Mouse (Mus musculus): Measurements from ENCODE around the gene Hspb1.
A peak's percentile ranks its signal among the peaks of the same experiment; 100 is the strongest.

Gene Hspb1

GRCm38 (mm10) chr5:135903551-135904151, 15.9 kb downstream of the Hspb1 start:
- peak overlapping the region; percentile 72 for H3K4me3 ChIP-seq (replicated peaks; ENCODE audit: low read length)
- H3K27me3 ChIP-seq (ENCODE audit: insufficient read depth, low read length), result no peaks in the 10 kb centered on the region
- peaks cover 46% of the 10 kb centered on the region for H3K36me3 ChIP-seq (ENCODE audit: insufficient read depth, low read length)
- no peak for TF ChIP-seq NANOG (IDR thresholded peaks at IDR 0.05; ENCODE audit: borderline replicate concordance, low read length)
- no peak for TF ChIP-seq POU5F1 (IDR thresholded peaks at IDR 0.05; ENCODE audit: borderline replicate concordance, low read length)
- TF ChIP-seq CTCF (conservative IDR thresholded peaks at IDR 0.05; ENCODE audit: low read length), result peak; percentile 95
- H3K4me1 ChIP-seq (replicated peaks; ENCODE audit: low read depth, low read length), result peaks cover 87% of the 10 kb centered on the region
- H3K9me3 ChIP-seq (ENCODE audit: low read length), result no peaks in the 10 kb centered on the region

GRCm38 (mm10) chr5:135904259-135904658, 16.5 kb downstream of the Hspb1 start:
- Histone ChIP-seq H3K9me3 (ENCODE audit: low read length) (no peaks in the 10 kb centered on the region), H3K27me3 (ENCODE audit: insufficient read depth, low read length) (no peaks in the 10 kb centered on the region), H3K4me1 (replicated peaks; ENCODE audit: low read depth, low read length) (peaks cover 87% of the 10 kb centered on the region), H3K4me3 (replicated peaks; ENCODE audit: low read length) (peak overlapping the region; percentile 72), H3K36me3 (ENCODE audit: insufficient read depth, low read length) (peaks cover 52% of the 10 kb centered on the region)
- TF ChIP-seq NANOG (IDR thresholded peaks at IDR 0.05; ENCODE audit: borderline replicate concordance, low read length), result no peak
- no peak for TF ChIP-seq POU5F1 (IDR thresholded peaks at IDR 0.05; ENCODE audit: borderline replicate concordance, low read length)
- TF ChIP-seq CTCF (conservative IDR thresholded peaks at IDR 0.05; ENCODE audit: low read length), result no peak

- TF ChIP-seq POU5F1 (IDR thresholded peaks at IDR 0.05; ENCODE audit: borderline replicate concordance, low read length) (no peak), CTCF (conservative IDR thresholded peaks at IDR 0.05; ENCODE audit: low read length) (no peak), NANOG (IDR thresholded peaks at IDR 0.05; ENCODE audit: borderline replicate concordance, low read length) (no peak)
- no peak overlapping the region for H3K4me3 ChIP-seq (replicated peaks; ENCODE audit: low read length)
- H3K4me1 ChIP-seq (replicated peaks; ENCODE audit: low read depth, low read length), result peaks cover 90% of the 10 kb centered on the region
- no peaks in the 10 kb centered on the region for H3K9me3 ChIP-seq (ENCODE audit: low read length)
- H3K27me3 ChIP-seq (ENCODE audit: insufficient read depth, low read length), result no peaks in the 10 kb centered on the region
- H3K36me3 ChIP-seq (ENCODE audit: insufficient read depth, low read length), result peaks cover 66% of the 10 kb centered on the region
Observed at GRCm38 (mm10) chr5:135905320-135906225, 17.9 kb downstream of the Hspb1 start.

DNA sequence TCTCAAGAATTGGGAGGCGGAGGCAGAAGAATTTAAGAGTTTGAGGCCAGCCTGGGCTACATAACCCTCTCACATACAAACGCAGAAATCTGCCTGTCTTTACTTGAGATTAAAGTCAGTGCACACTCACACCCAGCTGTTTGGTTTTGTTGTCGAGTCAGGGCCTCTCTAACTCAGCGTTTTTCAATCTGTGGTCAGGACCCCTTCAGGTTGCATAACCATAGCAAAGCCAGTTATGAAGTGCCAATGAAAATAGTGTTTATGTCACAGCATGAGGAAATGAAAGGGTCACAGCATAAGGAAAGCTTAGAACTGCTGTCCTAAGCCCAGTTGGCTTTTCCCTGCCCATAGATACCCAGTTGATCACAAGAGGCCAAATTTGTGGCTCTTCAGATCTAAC, 19.1 kb downstream of the Hspb1 start:
- no peaks in the 10 kb centered on the region for H3K27me3 ChIP-seq (ENCODE audit: insufficient read depth, low read length)

DNA sequence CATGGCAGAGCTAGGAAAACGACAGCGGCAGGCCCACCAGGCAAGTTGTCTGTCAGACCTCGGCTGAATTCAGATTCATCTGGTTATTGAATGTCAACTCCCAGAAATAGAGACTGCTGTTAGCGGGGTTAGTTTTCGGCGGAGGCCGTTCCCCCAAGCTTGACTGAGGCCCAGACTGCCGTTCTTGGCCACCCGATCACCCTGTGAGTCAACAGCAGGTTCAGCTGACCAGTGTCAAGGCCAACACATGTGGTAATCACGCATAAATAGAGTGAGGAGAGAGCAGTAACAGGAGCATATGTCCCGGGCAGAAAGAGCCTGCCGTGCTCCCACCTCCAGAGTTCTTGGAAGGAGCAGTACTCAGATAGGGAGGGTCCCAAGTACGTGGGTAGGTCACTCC, 19.5 kb downstream of the Hspb1 start:
- TF ChIP-seq CTCF (conservative IDR thresholded peaks at IDR 0.05; ENCODE audit: low read length), result no peak
- no peak for TF ChIP-seq NANOG (IDR thresholded peaks at IDR 0.05; ENCODE audit: borderline replicate concordance, low read length)
- no peak for TF ChIP-seq POU5F1 (IDR thresholded peaks at IDR 0.05; ENCODE audit: borderline replicate concordance, low read length)
- no peaks in the 10 kb centered on the region for H3K9me3 ChIP-seq (ENCODE audit: low read length)
- no peaks in the 10 kb centered on the region for H3K27me3 ChIP-seq (ENCODE audit: insufficient read depth, low read length)
- peaks cover 97% of the 10 kb centered on the region for H3K4me1 ChIP-seq (replicated peaks; ENCODE audit: low read depth, low read length)
- peaks cover 82% of the 10 kb centered on the region for H3K36me3 ChIP-seq (ENCODE audit: insufficient read depth, low read length)
- no peak overlapping the region for H3K4me3 ChIP-seq (replicated peaks; ENCODE audit: low read length)

More for the DNA sequence above, 19.1 kb downstream of the Hspb1 start:
- Histone ChIP-seq H3K9me3 (ENCODE audit: low read length) (no peaks in the 10 kb centered on the region), H3K36me3 (ENCODE audit: insufficient read depth, low read length) (peaks cover 78% of the 10 kb centered on the region), H3K4me1 (replicated peaks; ENCODE audit: low read depth, low read length) (peaks cover 97% of the 10 kb centered on the region), H3K4me3 (replicated peaks; ENCODE audit: low read length) (no peak overlapping the region)
- TF ChIP-seq NANOG (IDR thresholded peaks at IDR 0.05; ENCODE audit: borderline replicate concordance, low read length) (no peak), POU5F1 (IDR thresholded peaks at IDR 0.05; ENCODE audit: borderline replicate concordance, low read length) (no peak), CTCF (conservative IDR thresholded peaks at IDR 0.05; ENCODE audit: low read length) (no peak)

GRCm38 (mm10) chr5:135908185-135908584, 20.5 kb downstream of the Hspb1 start:
- Histone ChIP-seq H3K4me1 (replicated peaks; ENCODE audit: low read depth, low read length) (peaks cover 98% of the 10 kb centered on the region), H3K4me3 (replicated peaks; ENCODE audit: low read length) (no peak overlapping the region), H3K36me3 (ENCODE audit: insufficient read depth, low read length) (peaks cover 92% of the 10 kb centered on the region), H3K9me3 (ENCODE audit: low read length) (no peaks in the 10 kb centered on the region), H3K27me3 (ENCODE audit: insufficient read depth, low read length) (no peaks in the 10 kb centered on the region)
- TF ChIP-seq CTCF (conservative IDR thresholded peaks at IDR 0.05; ENCODE audit: low read length), result no peak
- no peak for TF ChIP-seq POU5F1 (IDR thresholded peaks at IDR 0.05; ENCODE audit: borderline replicate concordance, low read length)
- no peak for TF ChIP-seq NANOG (IDR thresholded peaks at IDR 0.05; ENCODE audit: borderline replicate concordance, low read length)

DNA sequence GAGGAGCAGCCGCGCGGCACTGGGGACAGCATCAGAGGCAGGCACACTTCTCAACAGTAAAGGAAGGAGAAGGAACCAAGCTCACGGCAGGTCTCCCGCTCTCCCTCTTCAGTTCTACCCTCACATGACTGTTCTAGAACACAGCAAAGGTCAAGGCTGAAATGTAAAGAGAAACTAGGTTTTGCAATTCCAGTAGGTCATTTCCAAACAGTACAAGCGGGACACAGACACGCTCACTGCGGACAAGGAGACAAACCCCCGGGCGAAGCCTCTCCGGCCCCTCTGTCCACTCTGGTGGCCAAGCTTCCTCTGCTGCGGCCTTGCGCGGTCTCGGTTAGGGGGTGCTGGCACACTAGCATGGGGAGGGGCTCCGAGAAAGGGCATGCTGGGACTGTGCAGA, 21.3 kb downstream of the Hspb1 start:
- peaks cover 100% of the 10 kb centered on the region for H3K36me3 ChIP-seq (ENCODE audit: insufficient read depth, low read length)
- TF ChIP-seq POU5F1 (IDR thresholded peaks at IDR 0.05; ENCODE audit: borderline replicate concordance, low read length) (no peak), NANOG (IDR thresholded peaks at IDR 0.05; ENCODE audit: borderline replicate concordance, low read length) (no peak), CTCF (conservative IDR thresholded peaks at IDR 0.05; ENCODE audit: low read length) (no peak)
- peak overlapping the region; percentile 49 for H3K4me3 ChIP-seq (replicated peaks; ENCODE audit: low read length)
- no peaks in the 10 kb centered on the region for H3K27me3 ChIP-seq (ENCODE audit: insufficient read depth, low read length)
- H3K4me1 ChIP-seq (replicated peaks; ENCODE audit: low read depth, low read length), result peaks cover 100% of the 10 kb centered on the region
- H3K9me3 ChIP-seq (ENCODE audit: low read length), result no peaks in the 10 kb centered on the region

- Histone ChIP-seq H3K4me3 (replicated peaks; ENCODE audit: low read length) (peak overlapping the region; percentile 49), H3K9me3 (ENCODE audit: low read length) (no peaks in the 10 kb centered on the region), H3K36me3 (ENCODE audit: insufficient read depth, low read length) (peaks cover 100% of the 10 kb centered on the region)
Observed at GRCm38 (mm10) chr5:135909646-135910045, 21.9 kb downstream of the Hspb1 start.

More at GRCm38 (mm10) chr5:135909646-135910045, 21.9 kb downstream of the Hspb1 start:
- no peaks in the 10 kb centered on the region for H3K27me3 ChIP-seq (ENCODE audit: insufficient read depth, low read length)
- TF ChIP-seq CTCF (conservative IDR thresholded peaks at IDR 0.05; ENCODE audit: low read length), result no peak
- TF ChIP-seq POU5F1 (IDR thresholded peaks at IDR 0.05; ENCODE audit: borderline replicate concordance, low read length), result no peak
- TF ChIP-seq NANOG (IDR thresholded peaks at IDR 0.05; ENCODE audit: borderline replicate concordance, low read length), result no peak
- H3K4me1 ChIP-seq (replicated peaks; ENCODE audit: low read depth, low read length), result peaks cover 100% of the 10 kb centered on the region
